Mouse (Mus musculus) B cell, adult 2 months (primary cell): ENCODE data around the gene Cep70.

ENCODE experiments used
- DNase-seq, 2 experiments: peaks; one replicate each; pipeline ENCODE4 v3.0.0; 2022

Cep70 gene

DNA sequence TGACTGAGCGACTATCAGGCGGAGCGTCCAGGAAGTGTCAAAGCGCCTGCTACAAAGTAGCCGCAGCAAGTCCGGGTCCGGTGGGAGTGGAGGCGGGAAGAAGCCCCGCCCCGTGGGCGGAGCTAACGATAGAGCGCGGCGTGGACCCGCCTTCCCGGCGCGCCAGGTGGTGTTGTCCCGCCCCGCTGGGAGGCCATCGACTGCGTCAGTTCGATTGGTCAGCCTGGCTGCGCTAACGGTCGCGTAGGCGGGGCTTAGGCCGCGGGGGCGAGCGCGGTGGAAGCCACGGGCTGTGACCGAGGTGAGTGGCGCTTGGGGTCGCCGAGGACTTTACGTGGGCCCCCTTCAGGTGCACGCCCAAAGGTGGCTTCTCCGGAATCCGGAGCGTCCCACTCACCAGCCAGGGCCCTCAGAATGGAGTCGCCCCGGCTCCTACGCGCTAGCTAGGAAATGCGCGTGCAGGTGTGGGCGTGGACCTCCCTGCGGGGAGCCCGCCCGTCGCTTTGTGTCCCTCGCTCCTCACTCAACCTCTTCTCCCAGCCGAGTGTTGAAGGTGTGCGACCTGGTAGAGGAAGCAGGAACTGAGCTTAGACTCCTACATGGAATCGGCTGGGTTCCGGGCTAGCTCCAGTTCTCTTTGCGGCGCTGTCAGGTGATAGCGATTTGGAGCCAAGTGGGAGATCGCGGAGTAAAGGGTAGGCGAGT lies at the start of gene Cep70:
Gene Cep70, plus strand, starts transcription at position 178 of the 705 bp plus-strand sequence.
- DNase-seq, result peak; percentile 96

DNA sequence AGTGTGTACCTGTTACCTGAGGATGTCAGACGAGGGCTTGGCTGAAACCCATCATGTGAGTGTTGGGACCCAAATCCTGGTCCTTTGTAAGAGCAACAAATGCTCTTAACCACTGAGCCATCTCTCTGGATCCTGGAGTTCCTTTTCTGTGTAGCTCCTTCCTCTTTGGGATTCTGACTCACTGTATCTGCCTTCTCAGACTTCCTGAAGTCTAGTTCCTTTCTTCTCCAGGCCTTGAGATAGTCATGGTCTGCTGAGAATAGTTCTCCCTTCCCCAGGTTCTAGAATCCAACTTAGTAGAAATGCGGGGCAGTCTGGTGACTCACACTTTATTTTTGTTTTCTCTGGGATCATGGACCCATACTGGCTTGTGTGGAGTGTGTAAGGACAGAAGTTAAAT lies 30.5 kb upstream of the Cep70 start:
- no peak for DNase-seq

DNA sequence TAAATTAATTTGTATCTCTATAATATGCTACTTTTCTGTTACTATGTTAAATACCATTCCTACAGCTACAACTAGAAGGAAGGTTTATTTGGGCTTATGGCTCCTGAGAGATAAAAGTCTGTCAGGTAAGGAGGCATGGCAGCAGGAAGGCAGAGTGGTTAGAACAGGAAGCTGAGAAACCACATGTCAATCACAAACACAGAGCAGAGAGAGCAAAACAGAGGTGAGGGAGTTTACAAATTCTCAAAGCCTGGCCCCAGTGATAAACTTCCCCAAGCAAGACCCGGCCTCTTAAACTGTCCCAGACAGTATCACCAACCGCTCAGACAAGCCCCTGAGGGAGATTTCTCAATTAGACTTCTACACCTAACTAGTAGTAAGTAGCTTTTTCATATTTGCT lies 27.0 kb upstream of the Cep70 start:
- DNase-seq, result no peak

DNA sequence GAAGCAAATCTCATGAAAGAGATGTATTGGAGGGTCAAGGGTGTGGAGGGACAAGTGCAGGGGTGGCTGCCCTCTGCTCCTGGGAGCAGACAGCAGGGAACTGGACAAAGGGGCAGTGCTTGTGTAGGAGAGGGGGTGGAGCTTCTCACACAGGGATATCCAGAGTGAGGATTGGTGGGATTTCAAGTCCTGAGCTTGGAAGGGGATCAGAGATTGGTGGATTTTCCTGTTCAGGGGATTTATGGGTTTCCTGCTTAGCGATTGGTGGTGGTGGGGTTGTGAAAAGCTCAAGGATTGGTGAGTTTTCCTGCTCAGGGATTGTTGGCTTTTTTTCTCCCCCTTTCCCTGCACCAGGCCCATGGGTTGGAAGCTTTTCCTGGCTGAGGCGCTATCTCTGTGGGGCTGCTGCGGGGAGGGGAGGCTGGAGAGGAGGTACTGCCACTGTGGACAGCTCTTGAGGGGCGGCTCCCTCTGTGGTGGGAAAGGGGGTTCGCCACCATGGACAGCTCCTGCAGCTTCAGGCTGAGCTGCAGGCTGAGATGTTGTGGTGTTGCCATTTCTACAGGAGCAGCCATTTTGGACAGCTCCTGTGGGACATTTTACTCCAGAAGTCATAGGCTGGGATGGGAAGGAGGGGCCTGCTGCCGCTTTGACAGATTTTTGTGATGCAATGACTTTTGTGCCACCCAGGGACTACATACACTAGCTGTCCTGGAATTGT lies 25.0 kb upstream of the Cep70 start:
- no peak for DNase-seq

DNA sequence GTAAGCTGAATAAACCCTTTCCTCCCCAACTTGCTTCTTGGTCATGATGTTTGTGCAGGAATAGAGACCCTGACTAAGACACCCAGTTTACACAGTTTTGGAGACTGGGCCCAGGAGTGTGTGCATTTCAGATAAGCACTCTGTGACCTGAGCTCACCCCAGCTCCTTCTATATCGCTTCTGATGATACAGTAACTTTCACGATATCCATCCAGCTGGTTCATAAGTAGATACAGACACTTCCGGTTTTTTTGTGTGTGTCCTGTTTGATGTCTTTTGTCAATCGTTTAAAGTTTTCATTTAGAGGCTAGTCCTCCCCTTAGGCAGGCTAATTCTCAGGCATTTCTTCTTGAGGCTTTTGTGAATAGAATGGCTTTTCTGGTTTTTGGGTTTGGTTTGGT lies 21.5 kb upstream of the Cep70 start:
- no peak for DNase-seq

DNA sequence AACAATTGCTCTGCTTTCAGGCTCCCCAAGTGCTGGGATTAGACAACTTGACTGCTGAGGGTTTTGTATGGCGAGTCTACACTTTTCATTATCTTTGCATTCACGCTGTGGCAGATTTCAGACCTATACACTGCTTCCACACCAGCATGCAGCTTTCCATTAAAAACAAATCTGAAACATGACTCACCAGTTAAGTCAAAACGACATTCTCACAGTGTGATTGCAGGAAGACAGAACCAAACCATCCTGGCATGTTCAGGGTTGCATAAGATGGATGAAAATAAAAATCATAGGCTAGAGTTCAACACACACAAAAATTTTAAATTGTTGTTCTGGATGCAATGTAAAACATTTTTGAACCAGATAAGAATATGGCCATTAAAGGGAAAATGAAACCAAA lies 18.6 kb upstream of the Cep70 start:
- no peak for DNase-seq

DNA sequence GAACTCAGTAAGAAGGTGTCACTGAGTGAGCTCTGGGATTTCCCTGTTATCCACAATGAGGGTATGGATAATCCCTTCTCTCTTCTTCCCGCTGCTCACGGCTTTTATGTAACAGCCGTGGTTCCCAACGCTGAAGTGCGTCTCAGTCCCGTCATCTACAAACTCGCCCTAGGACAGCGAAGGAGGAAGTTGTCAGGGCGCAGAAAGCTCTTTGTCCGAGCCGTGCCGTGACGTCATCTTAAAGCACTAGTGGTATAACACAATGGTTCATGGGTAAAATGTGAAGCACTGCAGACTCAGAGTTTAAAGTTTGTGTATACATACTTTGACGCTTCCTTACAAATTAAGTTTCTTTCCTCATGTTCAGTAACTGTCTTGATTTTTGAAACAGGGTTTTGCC lies 13.7 kb upstream of the Cep70 start:
- DNase-seq, result no peak

DNA sequence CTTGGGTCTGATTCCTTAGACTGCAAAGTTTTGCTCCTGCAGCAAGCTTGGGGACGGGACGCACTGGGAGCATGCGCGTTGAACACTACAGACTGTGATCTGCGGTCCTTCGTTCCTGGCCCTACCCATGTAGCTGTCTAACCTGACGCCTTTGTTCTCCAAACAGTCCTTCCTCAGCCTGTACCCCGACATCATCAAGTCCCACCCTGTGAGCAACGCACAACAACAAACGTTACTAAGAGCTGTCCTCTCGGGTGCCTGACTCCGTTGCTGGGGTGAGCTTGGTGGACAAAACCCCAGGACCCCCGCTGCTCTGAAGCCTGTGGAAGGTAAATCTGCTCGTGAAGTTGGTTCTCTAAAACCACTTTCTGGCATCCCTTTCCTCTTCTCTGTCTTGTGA lies 6.0 kb upstream of the Cep70 start, which contains the start of gene Faiml:
Gene Faiml, minus strand, starts transcription at position 101 of the 400 bp plus-strand sequence.
- no peak for DNase-seq

DNA sequence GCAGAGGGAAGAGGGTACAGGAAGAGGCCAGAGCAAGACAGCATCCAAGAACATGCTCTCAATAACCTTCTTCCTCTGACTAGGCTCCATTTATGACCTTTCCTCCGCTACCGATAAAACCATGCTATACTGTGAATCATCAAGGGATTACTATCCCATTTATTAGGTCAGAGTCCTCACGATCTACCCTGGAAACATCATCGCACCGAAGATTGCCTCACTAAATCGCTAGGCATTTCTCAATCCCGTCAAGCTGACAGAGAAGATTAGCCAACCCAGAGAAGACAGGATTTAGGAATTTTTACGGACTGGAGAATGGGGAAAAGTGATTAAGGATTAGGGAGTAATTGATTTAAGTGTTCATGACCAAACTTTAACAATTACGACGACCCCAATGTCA lies 4.9 kb upstream of the Cep70 start:
- DNase-seq, result no peak

DNA sequence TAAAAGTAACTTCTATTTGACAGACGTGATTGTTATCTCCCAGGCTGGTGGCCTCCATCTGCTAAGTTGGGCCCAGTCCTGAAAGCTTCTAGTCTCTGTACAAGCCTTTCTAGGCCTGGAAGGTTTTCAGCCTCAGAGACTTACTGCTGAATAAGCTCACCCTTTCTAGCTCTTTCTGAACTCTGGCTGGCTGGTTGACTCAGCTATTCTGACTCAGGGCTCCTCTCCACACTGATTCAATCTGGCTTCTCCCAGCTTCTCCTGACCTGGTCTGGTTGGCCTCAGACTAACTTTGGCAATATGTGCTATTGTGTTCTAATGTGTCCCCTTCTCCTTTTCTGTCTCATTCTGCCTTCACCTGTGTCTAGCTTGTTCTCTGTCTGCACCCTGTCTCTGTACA lies 3.9 kb upstream of the Cep70 start:
- no peak for DNase-seq

DNA sequence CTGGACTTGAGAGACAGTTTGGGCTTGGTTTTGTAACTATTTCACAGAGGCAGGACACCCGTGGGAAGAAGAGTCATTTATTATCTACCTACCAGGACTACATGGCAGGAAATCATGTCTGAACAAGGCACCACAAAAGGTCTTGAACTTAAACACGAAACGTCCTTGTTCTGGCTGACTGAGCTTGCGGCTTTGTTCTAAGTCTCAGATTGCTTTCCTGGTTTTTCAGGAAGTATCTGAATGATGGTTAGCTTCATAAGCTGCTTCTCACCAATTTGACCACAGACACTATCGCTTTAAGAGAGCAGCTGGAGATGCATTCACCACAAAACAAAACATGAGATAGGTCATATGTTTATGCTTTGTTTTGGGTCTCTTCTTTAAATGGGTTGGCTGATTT lies 2.6 kb upstream of the Cep70 start:
- DNase-seq, result peak; percentile 19 to 25

DNA sequence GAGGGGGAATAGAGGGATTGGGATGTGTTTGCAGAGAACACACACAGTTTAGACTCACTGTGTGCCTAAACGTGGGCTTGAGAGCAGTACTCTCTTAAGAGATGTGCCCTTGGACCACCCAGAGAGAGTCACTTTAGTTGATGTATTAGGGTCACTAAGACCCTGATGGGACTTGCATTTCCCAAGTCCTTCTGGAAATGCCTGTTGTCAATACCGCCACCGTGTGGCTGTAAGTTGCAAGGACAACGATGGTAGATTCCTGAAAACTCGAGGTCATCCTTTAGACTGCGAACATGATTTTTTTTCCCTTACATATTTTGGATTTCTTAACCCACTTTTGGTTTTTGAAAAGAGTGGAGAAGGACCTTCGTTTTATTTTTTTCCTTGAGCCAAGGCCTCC lies 1.1 kb upstream of the Cep70 start:
- DNase-seq, result peak; percentile 46 to 55

DNA sequence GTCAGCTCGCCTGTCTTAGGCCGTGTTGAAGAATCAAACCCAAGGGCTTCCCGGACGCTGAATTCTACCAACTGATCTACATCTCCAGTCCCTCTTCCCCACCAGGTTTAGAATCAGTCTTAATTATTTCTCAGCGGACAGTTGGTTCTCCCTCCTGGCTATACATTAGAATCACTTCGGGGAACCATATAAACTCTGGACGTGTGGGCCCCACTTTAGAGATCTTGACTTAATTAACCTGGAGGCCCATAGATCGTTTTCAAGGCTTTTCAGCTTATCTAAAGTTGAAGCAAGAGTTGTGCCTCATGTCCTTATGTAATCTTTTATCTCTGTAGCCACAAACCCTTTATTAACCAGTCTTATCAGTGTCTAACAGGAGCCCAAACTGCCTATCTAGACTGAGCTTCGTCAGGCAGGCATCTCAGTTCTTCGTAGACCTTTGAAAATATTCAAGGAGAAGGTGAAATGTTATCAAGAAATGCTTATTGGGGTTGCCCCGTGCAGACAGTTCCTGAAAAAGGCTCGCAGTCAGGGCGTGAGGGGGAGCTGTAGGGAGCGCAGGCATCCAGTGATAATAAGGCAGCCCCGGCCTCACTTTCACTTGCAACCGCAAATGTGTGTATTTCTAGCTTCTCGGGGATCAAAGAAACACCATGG lies 506 bp upstream of the Cep70 start:
- DNase-seq, result peak in 1 of 2 experiments; percentile 23

DNA sequence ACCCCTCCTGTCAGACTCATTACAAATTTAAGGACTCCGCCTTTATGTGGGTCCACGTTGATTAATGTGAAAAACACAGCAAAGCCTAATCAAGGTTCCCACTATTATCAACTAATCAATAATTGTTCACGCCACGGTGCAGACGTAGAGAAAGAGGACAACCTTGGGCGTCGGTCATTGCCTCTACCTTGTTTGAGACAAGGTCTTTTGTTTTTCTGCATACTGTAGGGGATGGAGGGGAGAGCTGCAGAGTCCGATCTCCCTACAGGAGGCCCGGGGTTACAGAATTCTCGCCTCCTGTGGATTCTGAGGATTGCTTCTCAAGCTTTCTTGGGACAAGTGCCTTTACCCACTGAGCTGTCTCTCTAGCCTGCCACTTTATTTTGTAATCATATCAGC lies 727 bp downstream of the Cep70 start:
- no peak for DNase-seq

DNA sequence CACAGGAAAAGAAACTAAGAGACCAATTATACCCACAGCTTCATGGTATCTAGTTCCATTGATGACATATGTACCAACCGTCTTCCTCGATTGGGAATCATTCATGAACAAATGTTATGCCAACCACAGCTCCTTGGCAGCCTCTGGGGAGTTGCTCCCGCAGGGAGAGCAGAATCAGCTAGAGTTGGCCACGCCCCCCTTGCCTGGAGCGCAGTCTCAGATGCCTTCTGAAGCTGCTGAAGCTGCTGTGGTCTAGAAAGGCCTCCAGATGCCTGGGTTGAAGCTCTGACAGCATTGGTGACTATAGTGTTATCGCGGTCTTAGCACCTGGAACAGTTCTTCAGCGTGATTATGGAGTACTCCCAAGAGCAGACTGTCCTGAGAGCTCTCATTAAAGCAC lies 5.1 kb downstream of the Cep70 start:
- DNase-seq, result no peak

DNA sequence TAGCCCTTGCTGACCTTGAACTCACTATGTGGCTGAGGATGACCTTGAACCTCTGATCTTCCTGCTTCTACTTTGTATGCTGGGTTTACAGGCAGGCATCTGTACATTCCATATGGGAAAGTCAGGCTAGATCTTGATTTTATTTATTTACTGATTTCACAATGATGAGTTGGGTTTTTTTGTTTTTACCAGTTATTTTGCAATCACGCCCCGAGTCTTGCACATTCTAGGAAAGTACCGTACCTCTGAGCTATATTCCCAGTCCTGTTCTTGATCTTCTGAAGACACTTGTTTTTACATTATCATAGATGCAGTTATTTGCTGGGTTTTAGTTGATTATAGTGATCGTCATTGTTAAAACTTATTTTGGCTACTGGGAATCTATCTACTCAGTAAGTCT lies 5.7 kb downstream of the Cep70 start:
- DNase-seq, result no peak

DNA sequence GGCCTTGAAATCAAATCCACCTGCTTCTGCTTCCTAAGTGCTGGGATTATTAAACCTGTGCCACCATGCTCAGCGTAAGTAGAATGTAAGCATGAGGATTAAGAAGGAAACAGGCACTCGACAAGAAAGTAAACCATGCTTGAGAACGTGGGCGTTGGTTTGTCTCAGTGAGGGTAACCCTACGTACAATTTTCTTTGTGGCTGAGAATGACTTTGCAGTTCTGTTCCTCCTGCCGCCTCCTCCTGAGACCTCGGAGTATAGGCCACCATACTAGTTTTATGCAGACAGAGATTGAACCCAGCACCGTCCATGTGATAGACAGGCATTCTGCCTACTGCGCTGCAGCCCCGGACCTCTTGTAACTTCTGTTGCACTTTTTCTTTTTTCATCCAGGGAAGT lies 10.7 kb downstream of the Cep70 start:
- no peak for DNase-seq

DNA sequence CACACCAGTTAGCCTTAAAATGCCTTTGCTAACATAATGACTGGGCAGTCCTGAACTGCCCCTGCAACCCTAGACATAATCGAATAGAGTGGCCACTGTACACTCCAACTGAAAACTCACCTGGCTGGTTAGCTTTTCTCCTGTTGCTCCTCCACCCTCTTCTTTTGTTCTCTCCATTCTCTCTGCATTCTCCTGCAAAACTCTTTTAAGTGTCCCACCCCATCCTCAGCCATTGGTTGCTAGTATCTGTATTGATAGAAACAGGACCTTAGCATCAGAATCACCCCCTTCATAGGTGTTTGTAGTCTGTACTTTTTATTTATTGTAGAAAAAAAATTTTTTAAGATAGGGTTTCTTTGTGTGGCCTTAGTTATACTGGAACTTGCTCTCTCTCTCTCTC lies 13.0 kb downstream of the Cep70 start:
- no peak for DNase-seq

DNA sequence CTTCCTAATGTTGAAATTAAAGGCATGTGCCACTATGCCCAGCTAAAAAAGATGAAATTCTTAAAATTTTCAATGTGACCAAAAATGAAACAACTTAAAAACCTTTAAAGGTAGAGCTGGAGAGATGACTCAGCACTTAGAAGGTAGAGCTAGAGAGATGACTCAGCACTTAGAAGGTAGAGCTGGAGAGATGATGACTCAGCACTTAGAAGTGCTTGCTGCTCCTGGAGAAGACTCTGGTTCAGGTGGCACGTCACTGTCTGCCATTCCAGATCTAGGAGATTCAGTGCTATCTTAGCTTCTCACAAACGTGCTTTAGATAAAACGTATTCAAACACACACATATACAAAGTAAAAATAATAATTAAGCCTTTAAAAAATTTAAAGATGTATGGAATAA lies 13.7 kb downstream of the Cep70 start:
- no peak for DNase-seq

DNA sequence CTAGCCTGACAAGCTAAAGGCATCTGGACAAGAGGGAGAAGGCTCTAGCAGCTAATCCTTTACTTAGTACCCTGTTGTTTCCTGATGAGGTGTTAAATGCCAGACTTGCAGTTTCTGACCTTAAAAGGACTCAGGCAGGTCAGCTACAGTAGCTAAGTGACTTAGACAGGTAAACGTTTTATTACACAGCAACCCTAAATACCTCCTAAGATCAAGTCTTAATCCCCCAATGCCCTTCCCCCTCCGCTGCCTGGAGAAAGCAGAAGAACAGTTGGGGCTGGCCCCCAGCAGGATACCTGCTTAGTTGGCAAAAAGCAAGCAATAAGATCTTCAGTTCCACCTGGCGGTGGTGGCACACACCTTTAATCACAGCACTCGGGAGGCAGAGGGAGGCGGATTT lies 15.7 kb downstream of the Cep70 start:
- DNase-seq, result no peak

DNA sequence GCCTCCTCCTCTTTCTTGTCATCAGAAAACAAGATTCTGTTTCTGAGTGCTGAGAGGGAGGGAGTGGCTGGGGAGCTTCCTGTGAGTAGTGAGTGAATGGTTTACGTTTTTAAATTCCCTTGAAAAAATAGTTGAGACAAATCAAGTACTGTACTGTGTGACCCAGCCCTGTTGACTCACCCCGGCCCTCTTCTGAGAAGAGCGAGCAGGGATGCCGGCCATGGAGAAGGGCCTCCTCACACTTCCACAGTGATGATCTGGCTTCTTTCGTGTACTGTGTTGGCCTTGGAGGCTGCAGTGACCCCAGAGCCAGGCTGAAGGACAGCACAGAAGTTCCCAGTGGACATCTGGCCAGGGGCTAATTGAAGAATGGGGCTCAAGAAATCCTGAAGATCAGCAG lies 61.1 kb downstream of the Cep70 start:
- no peak for DNase-seq

DNA sequence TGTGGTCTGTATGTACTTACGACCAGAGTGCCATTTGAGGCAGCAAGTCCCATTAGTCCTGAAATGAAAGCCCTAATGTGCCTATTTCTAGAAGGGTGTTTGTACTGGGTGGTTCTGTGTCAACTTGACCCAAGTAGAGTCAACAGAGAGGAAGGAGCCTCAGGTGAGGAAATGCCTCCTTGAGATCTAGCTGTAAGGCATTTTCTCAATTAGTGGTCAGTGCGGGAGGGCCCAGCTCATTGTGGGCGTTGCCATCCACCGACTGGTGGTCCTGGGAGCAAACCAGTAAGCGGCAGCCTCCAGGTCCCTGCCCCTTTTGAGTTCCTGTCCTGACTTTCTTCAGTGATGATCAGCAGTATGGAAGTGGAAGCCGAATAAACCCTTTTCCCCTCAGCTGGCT lies 63.1 kb downstream of the Cep70 start:
- no peak for DNase-seq

DNA sequence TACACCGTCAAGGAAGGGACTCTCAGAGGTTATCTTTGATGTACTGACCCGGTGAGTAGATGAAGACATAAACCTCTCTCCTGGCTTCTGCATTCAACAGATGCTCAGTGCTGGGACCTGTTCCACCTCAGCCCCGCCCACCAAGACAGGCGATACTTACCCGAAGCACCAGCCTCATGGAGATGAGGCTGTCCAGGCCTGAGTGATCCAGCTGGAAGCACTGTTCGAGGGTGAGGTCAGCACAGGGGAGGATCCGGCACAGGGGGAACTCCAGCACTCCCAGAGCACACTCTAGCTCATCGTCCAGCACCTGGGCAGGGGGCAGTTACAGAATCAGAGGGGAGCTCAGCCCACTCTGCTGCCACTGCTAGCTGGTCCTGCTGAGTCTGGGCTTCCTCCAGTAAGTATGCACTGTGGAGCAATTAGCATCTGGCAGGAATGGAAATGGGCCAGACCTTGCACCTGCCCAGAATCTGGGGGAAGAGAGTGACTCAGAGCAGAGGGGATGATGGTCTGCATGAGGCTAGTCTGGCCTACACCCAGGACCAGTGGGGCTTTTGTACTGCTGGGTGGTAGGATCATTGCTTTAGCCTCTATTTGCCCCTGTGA lies 76.3 kb downstream of the Cep70 start:
- no peak for DNase-seq

DNA sequence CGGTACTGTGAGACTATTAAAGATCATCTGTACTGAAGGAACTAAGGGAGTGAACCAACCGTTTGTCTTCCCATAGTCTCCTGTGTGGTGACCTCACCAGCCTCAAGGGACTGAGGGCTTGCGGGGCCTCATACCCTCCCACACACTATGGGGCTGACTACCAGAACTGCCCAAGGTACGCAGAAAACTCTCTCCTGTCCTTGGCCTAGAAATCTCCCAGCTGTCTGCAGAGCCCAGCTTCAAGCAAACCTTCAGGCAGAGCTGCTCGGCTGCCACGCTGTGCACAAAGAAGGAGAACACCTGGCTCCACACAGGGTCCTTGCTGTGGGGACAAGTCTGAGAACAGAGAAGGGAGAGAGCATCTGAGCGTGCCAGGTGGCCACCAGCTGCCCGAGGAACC lies 76.8 kb downstream of the Cep70 start:
- DNase-seq, result no peak
